Mouse (Mus musculus) liver, adult 2 months (tissue): ENCODE data around the gene Clca4a. TPM values are rescaled to one million over a fixed set of nuclear protein-coding genes. Genes with fewer than 3 reads are reported as not detected.
"Not testable (repeated sequence)": the region's sequence is repeated elsewhere in the genome, so short reads cannot be mapped to it uniquely, and the experiment has no call there.

Experiments used
- DNase-seq: peaks from one replicate; pipeline ENCODE4 v3.0.0-alpha.2; 2011; ENCODE audit warnings: low read depth, low spot score; ENCODE audit errors: extremely low read depth
- H3K27ac ChIP-seq: fragments of 200-500 bp; replicated peaks from 2 replicates; pipeline ENCODE4 v1.5.1; 2012; ENCODE audit warnings: low read depth, mild to moderate bottlenecking, control low read depth, inconsistent platforms, low read length; ENCODE audit not compliant: insufficient read depth
- H3K27me3 ChIP-seq: fragments of 200-500 bp; 2 replicates; pipeline ENCODE4 v1.6.1; 2012; ENCODE audit warnings: mild to moderate bottlenecking, moderate library complexity, low read length, inconsistent platforms; ENCODE audit not compliant: control insufficient read depth, insufficient read depth
- H3K36me3 ChIP-seq: fragments of 200-500 bp; 2 replicates; pipeline ENCODE4 v1.6.1; 2012; ENCODE audit warnings: low read length, inconsistent platforms; ENCODE audit not compliant: control insufficient read depth, insufficient read depth
- H3K4me1 ChIP-seq: fragments of 200-500 bp; 2 replicates; pipeline ENCODE4 v1.6.1; 2011; ENCODE audit warnings: low read length; ENCODE audit not compliant: control insufficient read depth, insufficient read depth
- H3K4me3 ChIP-seq: fragments of 200-500 bp; 2 replicates; pipeline ENCODE4 v1.5.1; 2011; ENCODE audit warnings: low read depth, mild to moderate bottlenecking, control low read depth, low read length, moderate library complexity; ENCODE audit not compliant: insufficient read depth
- H3K79me2 ChIP-seq: fragments of 200-500 bp; 2 replicates; pipeline ENCODE4 v1.6.1; 2012; ENCODE audit warnings: inconsistent platforms, mild to moderate bottlenecking, low read length, moderate library complexity; ENCODE audit not compliant: control insufficient read depth, insufficient read depth
- H3K9ac ChIP-seq: fragments of 200-500 bp; 2 replicates; pipeline ENCODE4 v1.6.1; 2012; ENCODE audit warnings: low read depth, mild to moderate bottlenecking, control low read depth, inconsistent platforms, low read length
- CTCF ChIP-seq: fragments of 200-500 bp; IDR thresholded peaks from 2 replicates; pipeline ENCODE4 v1.5.1; 2011; ENCODE audit warnings: low read depth, low read length, control low read depth
- POLR2A ChIP-seq: fragments of 200-500 bp; IDR thresholded peaks from 2 replicates; pipeline ENCODE4 v1.6.1; 2011; ENCODE audit warnings: low read length, control low read depth; ENCODE audit not compliant: insufficient read depth; ENCODE audit errors: extremely low read depth
- WGBS: fragments of 180-500 bp; shearing (Covaris S2); methylation state at CpG from one replicate; pipeline ENCODE4 v1.1.7; 2018; 5-methylcytosine and 5-hydroxymethylcytosine counted together
- polyA plus RNA-seq: library from polyadenylated mRNA; depleted of rRNA; stranded (reverse); fragments of >200 nt; gene quantifications from 2 replicates; pipeline ENCODE4 v1.2.3, GENCODE M21; 2012
- total RNA-seq: library from RNA; depleted of rRNA; stranded (reverse); fragments of >200 nt; gene quantifications from 2 replicates; pipeline ENCODE4 v1.2.3, GENCODE M21; 2014

The Clca4a gene
- total and polyA plus RNA-seq, 2 experiments, result not detected

GRCm38 (mm10) chr3:144966074-144966473 lies 8.8 kb downstream of the Clca4a start:
- H3K9ac ChIP-seq, result no peak overlapping the region

GRCm38 (mm10) chr3:144950829-144951228 lies 24.0 kb downstream of the Clca4a start:
- no peak overlapping the region for H3K27ac ChIP-seq
- no peaks in the 10 kb centered on the region for H3K36me3 ChIP-seq
- H3K27me3 ChIP-seq, result no peaks in the 10 kb centered on the region
- no peaks in the 10 kb centered on the region for H3K4me1 ChIP-seq
- no peak overlapping the region for H3K4me3 ChIP-seq
- no peak for DNase-seq
- H3K79me2 ChIP-seq, result no peaks in the 10 kb centered on the region
- no peak overlapping the region for H3K9ac ChIP-seq
- WGBS, result 58% methylated on average over 4 of the region's 4 CpGs
- TF ChIP-seq CTCF (no peak), POLR2A (no peak)

More at GRCm38 (mm10) chr3:144966074-144966473, 8.8 kb downstream of the Clca4a start:
- DNase-seq, result no peak
- no peak overlapping the region for H3K4me3 ChIP-seq
- WGBS, result 64% methylated on average over 4 of the region's 4 CpGs
- H3K36me3 ChIP-seq, result no peaks in the 10 kb centered on the region
- H3K4me1 ChIP-seq, result no peaks in the 10 kb centered on the region
- no peaks in the 10 kb centered on the region for H3K27me3 ChIP-seq
- no peaks in the 10 kb centered on the region for H3K79me2 ChIP-seq
- TF ChIP-seq POLR2A (no peak), CTCF (no peak)
- no peak overlapping the region for H3K27ac ChIP-seq

- H3K79me2 ChIP-seq, DNase-seq, H3K27me3 ChIP-seq, H3K27ac ChIP-seq, H3K9ac ChIP-seq, H3K4me3 ChIP-seq, H3K36me3 ChIP-seq, H3K4me1 ChIP-seq: not testable (repeated sequence)
- 52% methylated on average over 5 of the region's 5 CpGs for whole genome bisulfite sequencing
These were observed 27.5 kb downstream of the Clca4a start for GRCm38 (mm10) chr3:144947376-144947775.

DNA sequence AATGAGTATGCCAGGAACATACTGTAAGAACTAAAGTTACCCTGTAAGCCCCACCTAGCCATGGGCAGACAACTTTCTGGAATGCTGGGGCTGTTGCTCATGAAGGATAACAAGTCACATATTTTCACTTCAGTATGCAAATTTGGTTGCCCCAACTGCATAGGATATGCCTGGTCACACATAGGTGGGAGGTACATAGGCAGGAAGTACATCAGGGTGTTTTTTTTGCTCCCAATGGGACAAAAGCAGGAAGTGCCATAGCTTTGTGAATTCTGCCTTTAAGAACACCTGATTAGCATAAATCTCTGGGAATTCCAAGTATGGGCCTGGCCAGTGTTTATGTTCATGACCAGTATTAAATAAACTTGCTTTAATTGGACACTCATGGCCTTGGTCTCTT lies 41.2 kb downstream of the Clca4a start:
- not testable (repeated sequence) for H3K36me3 ChIP-seq, DNase-seq, H3K4me1 ChIP-seq, H3K79me2 ChIP-seq, H3K4me3 ChIP-seq, H3K27ac ChIP-seq, H3K27me3 ChIP-seq, H3K9ac ChIP-seq

- no peak overlapping the region for H3K9ac ChIP-seq
- DNase-seq, result peak; percentile 21
- no peaks in the 10 kb centered on the region for H3K4me1 ChIP-seq
- no peaks in the 10 kb centered on the region for H3K79me2 ChIP-seq
- H3K27ac ChIP-seq, result no peak overlapping the region
- TF ChIP-seq POLR2A, result no peak
- no peak for TF ChIP-seq CTCF
- 73% methylated on average over 1 of the region's 1 CpGs for WGBS
- H3K4me3 ChIP-seq, result no peak overlapping the region
- H3K27me3 ChIP-seq, result no peaks in the 10 kb centered on the region
- no peaks in the 10 kb centered on the region for H3K36me3 ChIP-seq
These were observed 41.8 kb downstream of the Clca4a start for GRCm38 (mm10) chr3:144933011-144933491.

DNA sequence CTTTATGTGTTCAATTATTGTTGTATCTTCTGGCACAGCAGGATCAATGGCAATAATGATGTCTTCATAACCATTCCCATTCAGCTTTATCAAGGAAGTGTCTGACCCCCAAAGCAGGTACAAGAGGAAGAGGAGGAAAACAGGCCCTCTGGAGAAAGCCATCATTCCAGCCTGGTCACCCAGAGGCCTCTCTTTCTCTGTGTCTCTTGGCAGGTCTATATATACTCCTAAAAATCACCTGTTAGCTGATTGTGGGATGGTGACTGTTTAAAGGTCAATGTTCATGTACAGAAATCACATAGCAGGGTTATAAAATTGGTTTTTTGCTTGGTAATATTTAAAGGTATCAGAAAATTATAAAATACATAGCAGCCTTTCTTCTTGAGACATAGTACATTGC lies 42.5 kb downstream of the Clca4a start, which contains the start of gene Clca4b:
Gene Clca4b, minus strand, starts transcription at position 195 of the 400 bp plus-strand sequence.
- Histone ChIP-seq H3K9ac (no peak within 1 kb of the TSS), H3K27ac (no peak within 1 kb of the TSS), H3K79me2 (no peaks in the 10 kb centered on the region), H3K4me1 (no peaks in the 10 kb centered on the region), H3K36me3 (no peaks in the 10 kb centered on the region), H3K27me3 (no peaks in the 10 kb centered on the region), H3K4me3 (no peak within 1 kb of the TSS)
- no peak for TF ChIP-seq CTCF
- TF ChIP-seq POLR2A, result no peak
- DNase-seq, result no peak
